Mouse (Mus musculus): Measurements from ENCODE around the gene Ndufb11. TPM values are rescaled to one million over a fixed set of nuclear protein-coding genes. Genes with fewer than 3 reads are reported as not detected.

The Ndufb11 gene
- total RNA-seq, 2 experiments from 2014 or later = 634 to 692 TPM

Other genes with a start within 250 kb of the Ndufb11 start
- 1 to 10 TPM; 2.9 to 3.0 TPM for gene Jade3, start 191.9 kb downstream of the Ndufb11 start, total RNA-seq (2021)
- under 1 TPM; 0.59 to 0.84 TPM for gene Rgn, start 67.8 kb downstream of the Ndufb11 start, total RNA-seq (2021)
- gene Rbm10, start 116 bp downstream of the Ndufb11 start, total RNA-seq (2021) = 10 to 100 TPM; 21.2 to 25.4 TPM
- gene Uba1, start 40.7 kb upstream of the Ndufb11 start, total RNA-seq (2021) = 100 to 1,000 TPM; 233 to 249 TPM
- gene Cdk16, start 70.3 kb upstream of the Ndufb11 start, total RNA-seq (2021) = 100 to 1,000 TPM; 156 to 185 TPM
- gene Usp11, start 86.3 kb upstream of the Ndufb11 start, total RNA-seq (2021) = 1 to 10 TPM; 4.8 to 5.2 TPM
- 10 to 100 TPM; 84.5 to 88.6 TPM for gene Araf, start 180.2 kb upstream of the Ndufb11 start, total RNA-seq (2021)

All from heart, postnatal 14 days (tissue).